Mouse (Mus musculus) kidney, postnatal 10 days (tissue): ENCODE results near the gene Cdkn2c.
"Not testable (repeated sequence)": the region's sequence is repeated elsewhere in the genome, so short reads cannot be mapped to it uniquely, and the experiment has no call there.

Source experiments
- DNase-seq: peaks from one replicate; pipeline ENCODE4 v3.0.0; 2021; ENCODE audit warnings: mixed read lengths

Gene Cdkn2c

GRCm38 (mm10) chr4:109666461-109667269 is at the start of gene Cdkn2c:
Gene Cdkn2c, minus strand, starts transcription at chr4:109667189.
- peak; percentile 94 for DNase-seq

- no peak for DNase-seq
These were observed 38.4 kb upstream of the Cdkn2c start for GRCm38 (mm10) chr4:109705349-109705748.

- DNase-seq = no peak
These were observed 36.6 kb upstream of the Cdkn2c start for GRCm38 (mm10) chr4:109703568-109703967.

GRCm38 (mm10) chr4:109700727-109701126 is 33.7 kb upstream of the Cdkn2c start:
- not testable (repeated sequence) for DNase-seq

GRCm38 (mm10) chr4:109692674-109693073 is 25.7 kb upstream of the Cdkn2c start:
- no peak for DNase-seq

- DNase-seq = no peak
These were observed 16.6 kb upstream of the Cdkn2c start for GRCm38 (mm10) chr4:109683561-109683960.

GRCm38 (mm10) chr4:109677221-109677620 is 10.2 kb upstream of the Cdkn2c start:
- DNase-seq = no peak

- peak; percentile 99 for DNase-seq
These were observed 9.5 kb upstream of the Cdkn2c start, which contains the start of gene Faf1 for GRCm38 (mm10) chr4:109676218-109677215. Gene Faf1, plus strand, starts transcription at chr4:109676588.

GRCm38 (mm10) chr4:109674097-109674496 is 7.1 kb upstream of the Cdkn2c start:
- no peak for DNase-seq

GRCm38 (mm10) chr4:109671941-109672340 is 5.0 kb upstream of the Cdkn2c start:
- DNase-seq = no peak

GRCm38 (mm10) chr4:109670213-109670612 is 3.2 kb upstream of the Cdkn2c start:
- no peak for DNase-seq

- DNase-seq = no peak
These were observed 529 bp upstream of the Cdkn2c start for GRCm38 (mm10) chr4:109667518-109667917.

- DNase-seq = peak; percentile 74
These were observed 968 bp downstream of the Cdkn2c start for GRCm38 (mm10) chr4:109665982-109666460.

- DNase-seq = peak; percentile 81
These were observed 1.6 kb downstream of the Cdkn2c start for GRCm38 (mm10) chr4:109665101-109665981.

- no peak for DNase-seq
These were observed 2.9 kb downstream of the Cdkn2c start for GRCm38 (mm10) chr4:109664091-109664490.

- DNase-seq = no peak
These were observed 4.7 kb downstream of the Cdkn2c start for GRCm38 (mm10) chr4:109662271-109662670.

- no peak for DNase-seq
These were observed 5.8 kb downstream of the Cdkn2c start for GRCm38 (mm10) chr4:109661183-109661582.

- no peak for DNase-seq
These were observed 6.4 kb downstream of the Cdkn2c start for GRCm38 (mm10) chr4:109660568-109660967.

- no peak for DNase-seq
These were observed 7.4 kb downstream of the Cdkn2c start for GRCm38 (mm10) chr4:109659571-109659970.

- no peak for DNase-seq
These were observed 8.2 kb downstream of the Cdkn2c start for GRCm38 (mm10) chr4:109658826-109659225.

GRCm38 (mm10) chr4:109657851-109658500 is 9.0 kb downstream of the Cdkn2c start:
- DNase-seq = peak; percentile 6
